Mouse (Mus musculus) limb, embryonic 14.5 days (tissue): ENCODE results near the gene Nol3. TPM values are rescaled to one million over a fixed set of nuclear protein-coding genes. Genes with fewer than 3 reads are reported as not detected.
A peak's percentile ranks its signal among the peaks of the same experiment; 100 is the strongest.

Experiments
- ATAC-seq: fragments of 200-750 bp; cut with Nextera tagmentation; 2 replicates; pipeline ENCODE4 v1.8.0; 2017; ENCODE audit warnings: low read depth, moderate number of reproducible peaks, moderate TSS enrichment; ENCODE audit not compliant: low FRiP score
- DNase-seq: peaks from one replicate; pipeline ENCODE4 v3.0.0-alpha.2; 2015; ENCODE audit warnings: low spot score
- H3K27ac ChIP-seq: fragments of 300-500 bp; sonication (generic); replicated peaks from 2 replicates; pipeline ENCODE4 v1.5.1; 2014; ENCODE audit warnings: low read depth, mild to moderate bottlenecking, low read length, moderate library complexity, mixed read lengths
- H3K27me3 ChIP-seq: fragments of 300-500 bp; sonication (generic); 2 replicates; pipeline ENCODE4 v1.6.1; 2014; ENCODE audit warnings: low read length, mixed read lengths; ENCODE audit not compliant: control insufficient read depth, insufficient read depth
- H3K36me3 ChIP-seq: fragments of 300-500 bp; sonication (generic); 2 replicates; pipeline ENCODE4 v1.6.1; 2014; ENCODE audit warnings: mild to moderate bottlenecking, low read length, moderate library complexity, mixed read lengths; ENCODE audit not compliant: control insufficient read depth, insufficient read depth
- H3K4me1 ChIP-seq: fragments of 300-500 bp; sonication (generic); 2 replicates; pipeline ENCODE4 v1.6.1; 2014; ENCODE audit warnings: antibody characterized with exemption, low read length, mixed read lengths; ENCODE audit not compliant: control insufficient read depth, insufficient read depth
- H3K4me2 ChIP-seq: fragments of 300-500 bp; sonication (generic); replicated peaks from 2 replicates; pipeline ENCODE4 v1.6.1; 2014; ENCODE audit warnings: low read depth, mild to moderate bottlenecking, low read length, moderate library complexity; ENCODE audit not compliant: severe bottlenecking
- H3K4me3 ChIP-seq: fragments of 300-500 bp; sonication (generic); replicated peaks from 2 replicates; pipeline ENCODE4 v1.5.1; 2014; ENCODE audit warnings: low read length
- H3K9ac ChIP-seq: fragments of 300-500 bp; sonication (generic); 2 replicates; pipeline ENCODE4 v1.6.1; 2014; ENCODE audit warnings: mild to moderate bottlenecking, low read depth, low read length, moderate library complexity; ENCODE audit not compliant: severe bottlenecking
- H3K9me3 ChIP-seq: fragments of 300-500 bp; sonication (generic); 2 replicates; pipeline ENCODE4 v1.6.1; 2016; ENCODE audit warnings: low read length; ENCODE audit not compliant: control insufficient read depth
- POLR2A ChIP-seq: fragments of 200-500 bp; IDR thresholded peaks from 2 replicates; pipeline ENCODE4 v1.8.0; 2012; ENCODE audit warnings: inconsistent platforms, mild to moderate bottlenecking, moderate library complexity, borderline replicate concordance; ENCODE audit not compliant: insufficient read depth, insufficient read length; ENCODE audit errors: extremely low read depth
- WGBS: fragments of 180-500 bp; shearing (Covaris S2); extraction: QIAGEN DNeasy Blood & Tissue Kit; methylation state at CpG from one replicate; pipeline ENCODE4 v1.1.7; 2014; 5-methylcytosine and 5-hydroxymethylcytosine counted together
- polyA plus RNA-seq, 2 experiments: library from polyadenylated mRNA; depleted of rRNA in 1 of 2; stranded (reverse) in 1 of 2; unstranded in 1 of 2; fragments of >200 nt; fragmentation: Nextera tagmentation in 1 of 2; extraction: Ambion mirVana in 1 of 2; gene quantifications; 2 replicates each; pipeline versions ENCODE4 v1.2.1 to v1.2.3; 2012 to 2014

Nol3 gene
- polyA plus RNA-seq, 2 experiments: 2.3 to 3.3 TPM

DNA sequence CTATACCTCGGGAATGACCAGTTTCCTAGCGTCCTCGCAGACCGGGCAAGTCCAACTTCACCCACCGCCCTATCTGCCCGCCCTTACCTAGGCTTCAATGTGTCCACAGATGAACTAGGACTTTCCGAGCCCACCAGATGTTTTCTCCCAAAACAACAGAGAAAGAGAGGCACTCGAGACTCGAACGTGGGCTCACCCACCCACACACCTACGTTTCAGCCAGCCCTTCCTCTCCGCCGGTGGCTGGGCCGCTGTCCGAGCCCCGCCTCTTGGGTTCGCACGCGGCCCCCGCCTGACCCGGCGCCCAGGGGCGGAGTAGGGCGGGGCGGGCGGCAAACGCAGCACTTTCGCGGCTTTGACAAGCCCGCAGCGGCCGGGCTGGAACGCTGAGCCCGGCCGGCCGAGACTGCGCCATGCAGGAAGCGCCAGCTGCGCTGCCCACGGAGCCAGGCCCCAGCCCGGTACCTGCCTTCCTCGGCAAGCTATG, 6.4 kb upstream of the Nol3 start, which contains the start of gene Hsf4:
Gene Hsf4 (plus strand): TSS at position 341 of the 487 bp plus-strand sequence.
- ATAC-seq (no peak), DNase-seq (no peak)
- H3K36me3 ChIP-seq: no peaks in the 10 kb centered on the region
- no peak within 1 kb of the TSS for H3K27ac ChIP-seq
- peaks cover 81% of the 10 kb centered on the region for H3K27me3 ChIP-seq
- WGBS: 8% methylated on average over 38 of the region's 42 CpGs
- H3K9ac ChIP-seq: peak within 1 kb of the TSS; percentile 44
- peak within 1 kb of the TSS; percentile 44 for H3K4me3 ChIP-seq
- TF ChIP-seq POLR2A: no peak
- no peaks in the 10 kb centered on the region for H3K9me3 ChIP-seq
- H3K4me2 ChIP-seq: peak within 1 kb of the TSS; percentile 86
- peaks cover 32% of the 10 kb centered on the region for H3K4me1 ChIP-seq

DNA sequence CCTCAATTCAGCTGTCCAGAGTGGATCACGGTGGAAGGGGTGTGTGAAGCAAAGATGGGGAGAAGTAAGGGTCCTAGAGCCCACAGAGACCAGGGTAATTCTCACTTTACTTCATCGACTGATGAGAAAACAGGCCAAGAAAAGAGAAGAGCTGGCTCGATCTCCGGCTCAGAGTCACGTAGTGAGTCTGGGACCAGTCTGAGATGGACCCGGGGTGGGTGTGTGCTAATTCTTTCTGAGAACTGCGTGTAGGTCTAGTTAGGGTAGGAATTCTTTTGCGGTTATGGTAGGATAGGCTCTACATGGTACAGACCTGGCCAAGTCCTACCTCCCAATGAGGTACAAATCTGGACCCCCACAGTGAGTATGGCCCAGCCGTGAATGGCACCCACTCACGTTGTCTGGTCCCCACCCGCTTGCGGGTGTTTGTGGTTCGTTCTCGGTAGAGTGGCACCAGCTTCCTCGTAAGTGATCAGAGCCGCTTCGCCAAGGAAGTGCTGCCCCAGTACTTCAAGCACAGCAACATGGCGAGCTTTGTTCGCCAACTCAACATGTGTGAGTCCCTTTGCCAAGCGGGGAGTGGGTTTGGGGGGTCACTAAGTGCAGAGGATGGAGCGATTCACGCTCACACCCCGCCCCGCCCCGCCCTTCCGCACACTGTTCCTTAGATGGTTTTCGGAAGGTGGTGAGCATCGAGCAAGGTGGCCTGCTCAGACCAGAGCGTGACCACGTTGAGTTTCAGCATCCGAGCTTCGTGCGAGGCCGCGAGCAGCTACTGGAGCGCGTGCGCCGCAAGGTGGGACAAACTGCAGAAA, 5.6 kb upstream of the Nol3 start:
- 4% methylated on average over 39 of the region's 39 CpGs for WGBS
- DNase-seq: no peak
- Histone ChIP-seq H3K4me3 (peak overlapping the region; percentile 44), H3K9ac (peak overlapping the region; percentile 29; the same call in 1 of the 2 replicates), H3K9me3 (no peaks in the 10 kb centered on the region), H3K27ac (no peak overlapping the region), H3K4me1 (peaks cover 24% of the 10 kb centered on the region), H3K27me3 (peaks cover 89% of the 10 kb centered on the region), H3K36me3 (no peaks in the 10 kb centered on the region), H3K4me2 (peak overlapping the region; percentile 86)
- TF ChIP-seq POLR2A: no peak
- no peak for ATAC-seq

- Histone ChIP-seq H3K4me2 (no peak overlapping the region), H3K9ac (no peak overlapping the region; the same call in 1 of the 2 replicates), H3K27me3 (peaks cover 94% of the 10 kb centered on the region), H3K4me3 (0 out of 2 replicates have a peak overlapping the region, but pooled peaks have one; percentile 0), H3K36me3 (no peaks in the 10 kb centered on the region), H3K9me3 (no peaks in the 10 kb centered on the region), H3K27ac (no peak overlapping the region), H3K4me1 (peaks cover 24% of the 10 kb centered on the region)
- no peak for ATAC-seq
- under 1% methylated on average over 11 of the region's 11 CpGs for WGBS
- no peak for DNase-seq
- TF ChIP-seq POLR2A: no peak
Observed at GRCm38 (mm10) chr8:105270916-105271186, 5.1 kb upstream of the Nol3 start.

- Histone ChIP-seq H3K4me1 (peaks cover 17% of the 10 kb centered on the region), H3K27me3 (peaks cover 80% of the 10 kb centered on the region), H3K4me3 (peak overlapping the region; percentile 41; the same call in 1 of the 2 replicates), H3K9me3 (no peaks in the 10 kb centered on the region), H3K9ac (no peak overlapping the region), H3K36me3 (no peaks in the 10 kb centered on the region), H3K27ac (no peak overlapping the region), H3K4me2 (peak overlapping the region; percentile 76; the same call in 1 of the 2 replicates)
- ATAC-seq: no peak
- 12% methylated on average over 11 of the region's 11 CpGs for WGBS
- DNase-seq: no peak
- no peak for TF ChIP-seq POLR2A
Observed at GRCm38 (mm10) chr8:105275387-105275786, 553 bp upstream of the Nol3 start.

GRCm38 (mm10) chr8:105276292-105277120, 566 bp downstream of the Nol3 start:
- H3K9ac ChIP-seq: peak overlapping the region; percentile 50
- 4% methylated on average over 24 of the region's 30 CpGs for WGBS
- DNase-seq: peak; percentile 69
- peak overlapping the region; percentile 76 for H3K4me2 ChIP-seq
- peaks cover 69% of the 10 kb centered on the region for H3K27me3 ChIP-seq
- 0 out of 2 replicates have a peak, but pooled peaks have one; percentile 20 for TF ChIP-seq POLR2A
- H3K4me1 ChIP-seq: peaks cover 11% of the 10 kb centered on the region; the same call in 1 of the 2 replicates
- H3K4me3 ChIP-seq: peak overlapping the region; percentile 41
- H3K36me3 ChIP-seq: peaks cover 2% of the 10 kb centered on the region; the same call in 1 of the 2 replicates
- no peaks in the 10 kb centered on the region for H3K9me3 ChIP-seq
- ATAC-seq: peak; percentile 62
- H3K27ac ChIP-seq: no peak overlapping the region
